Mouse (Mus musculus) testis, adult 2 months (tissue): ENCODE measurements at regions not wholly inside any gene's neighbourhood (a gene's known extent, or its start where the extent isn't known, plus 50 kb on each side); places are given as distances from the start of the nearest gene placed in this dataset.

ENCODE experiments used
- CTCF ChIP-seq: fragments of 200-500 bp; IDR thresholded peaks from 2 replicates; pipeline ENCODE4 v1.5.1; 2012; ENCODE audit warnings: low read depth, mild to moderate bottlenecking, inconsistent platforms, low read length, moderate library complexity; ENCODE audit not compliant: control insufficient read depth, insufficient read depth, insufficient replicate concordance
- POLR2A ChIP-seq: fragments of 200-500 bp; IDR thresholded peaks from 2 replicates; pipeline ENCODE4 v1.6.1; 2012; ENCODE audit warnings: low read depth, mild to moderate bottlenecking, inconsistent platforms, low read length, moderate library complexity; ENCODE audit not compliant: control insufficient read depth

GRCm38 (mm10) chr9:111957799-111958198, 267.7 kb upstream of the Stac start:
- TF ChIP-seq POLR2A (no peak), CTCF (peak; percentile 16; the same call in 1 of the 2 replicates)
